Mouse (Mus musculus) spleen, adult 10 weeks (tissue): ENCODE data around the gene Rab28. TPM values are rescaled to one million over a fixed set of nuclear protein-coding genes. Genes with fewer than 3 reads are reported as not detected.

Source experiments
- polyA plus RNA-seq: library from polyadenylated mRNA; stranded (reverse); fragments of 350-450 nt; fragmentation: Illumina TruSeq; extraction: RNeasy Lipid Tissue Mini Kit (QIAGEN cat#74804); gene quantifications from one replicate; pipeline ENCODE4 v1.2.3, GENCODE M21; 2015; ENCODE audit warnings: low replicate concordance; ENCODE audit not compliant: insufficient read depth

Rab28 gene
- polyA plus RNA-seq = 46.6 TPM

DNA sequence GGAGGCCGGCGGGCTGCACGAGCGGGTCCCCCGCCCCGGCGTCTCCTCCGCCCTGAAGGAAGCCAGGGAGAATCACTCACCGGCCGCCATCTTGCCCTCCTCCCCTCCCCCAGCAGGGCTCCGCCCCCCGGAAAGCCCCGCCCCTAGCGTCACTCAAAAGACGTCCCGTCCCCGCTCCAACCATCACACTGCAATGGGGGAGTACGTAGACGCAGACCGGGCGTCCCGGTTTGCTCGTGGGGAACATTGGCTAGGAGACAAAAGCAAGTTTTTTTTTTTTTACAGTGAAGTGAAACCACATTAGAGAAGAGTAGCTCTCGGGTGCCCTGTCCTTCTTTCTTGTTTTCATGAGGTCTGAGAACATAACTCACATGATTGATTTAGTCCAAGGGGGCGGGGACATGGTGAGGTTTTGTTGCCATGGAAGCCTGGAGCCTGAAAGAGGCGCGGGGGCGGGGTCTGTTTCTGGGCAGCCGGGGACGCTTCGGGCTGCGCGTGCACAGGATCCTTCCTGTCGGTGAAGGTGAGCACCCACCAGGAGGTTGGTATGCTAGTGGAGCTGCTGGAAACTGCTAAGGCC is at the start of gene Rab28:
Rab28 (minus strand) TSS at position 107 of the 580 bp plus-strand sequence.

Other genes starting within 250 kb of the Rab28 start
- not detected for gene Nkx3-2, start 56.3 kb upstream of the Rab28 start, polyA plus RNA-seq
- gene Bod1l, start 136.2 kb upstream of the Rab28 start, polyA plus RNA-seq = 36.5 TPM